Mouse (Mus musculus) spleen, adult 2 months (tissue): ENCODE measurements around the gene Kank4.

Experiments used
- CTCF ChIP-seq: fragments of 200-500 bp; IDR thresholded peaks from 2 replicates; pipeline ENCODE4 v1.5.1; 2011; ENCODE audit warnings: mild to moderate bottlenecking, inconsistent platforms; ENCODE audit not compliant: insufficient read depth, insufficient read length, insufficient replicate concordance; ENCODE audit errors: extremely low read depth
- POLR2A ChIP-seq: fragments of 200-500 bp; IDR thresholded peaks from 2 replicates; pipeline ENCODE4 v1.6.1; 2011; ENCODE audit warnings: low read depth, low read length, inconsistent platforms

- TF ChIP-seq POLR2A = no peak
- no peak for TF ChIP-seq CTCF
Observed at GRCm38 (mm10) chr4:98789861-98790311, 27.5 kb downstream of the Kank4 start.
